Mouse (Mus musculus) ES-Bruce4 (cell line): ENCODE measurements at regions not wholly inside any gene's neighbourhood (a gene's known extent, or its start where the extent isn't known, plus 50 kb on each side); places are given as distances from the start of the nearest gene placed in this dataset.

ENCODE experiments used
- H3K27ac ChIP-seq: 2 replicates; pipeline ENCODE4 v1.5.1; 2012; ENCODE audit warnings: low read length, inconsistent platforms; ENCODE audit not compliant: insufficient read depth
- H3K27me3 ChIP-seq: 2 replicates; pipeline ENCODE4 v1.6.1; 2012; ENCODE audit warnings: mild to moderate bottlenecking, low read length, inconsistent platforms; ENCODE audit not compliant: control insufficient read depth, poor library complexity, insufficient read depth, severe bottlenecking
- H3K36me3 ChIP-seq: 2 replicates; pipeline ENCODE4 v1.6.1; 2012; ENCODE audit warnings: inconsistent platforms, mild to moderate bottlenecking, low read length, moderate library complexity; ENCODE audit not compliant: control insufficient read depth, poor library complexity, insufficient read depth, severe bottlenecking
- H3K4me1 ChIP-seq: one replicate; pipeline ENCODE4 v1.8.1; 2011; ENCODE audit warnings: low read length; ENCODE audit not compliant: control insufficient read depth, insufficient read depth
- H3K4me3 ChIP-seq: 2 replicates; pipeline ENCODE4 v1.5.1; 2011; ENCODE audit warnings: low read depth, mild to moderate bottlenecking, low read length
- H3K9ac ChIP-seq: 2 replicates; pipeline ENCODE4 v1.6.1; 2012; ENCODE audit warnings: low read depth, mild to moderate bottlenecking, inconsistent platforms; ENCODE audit not compliant: poor library complexity, severe bottlenecking
- H3K9me3 ChIP-seq: replicated peaks from 2 replicates; pipeline ENCODE4 v1.6.1; 2012; ENCODE audit warnings: mild to moderate bottlenecking, low read length, inconsistent platforms; ENCODE audit not compliant: control insufficient read depth, poor library complexity, insufficient read depth, severe bottlenecking
- CTCF ChIP-seq: IDR thresholded peaks from one replicate; pipeline ENCODE4 v1.8.1; 2011; ENCODE audit warnings: low read depth, low read length
- EP300 ChIP-seq: IDR thresholded peaks from 2 replicates; pipeline ENCODE4 v1.6.1; 2011; ENCODE audit warnings: low read depth, low read length; ENCODE audit not compliant: insufficient read depth
- POLR2A ChIP-seq: IDR thresholded peaks from one replicate; pipeline ENCODE4 v1.8.1; 2011; ENCODE audit warnings: low read length; ENCODE audit not compliant: insufficient read depth

GRCm38 (mm10) chr6:107070441-107070840 is 270.6 kb upstream of the Crbn start:
- H3K9ac ChIP-seq: no peak overlapping the region
- no peak overlapping the region for H3K4me3 ChIP-seq
- H3K4me1 ChIP-seq: no peaks in the 10 kb centered on the region
- no peak overlapping the region for H3K27ac ChIP-seq
- no peaks in the 10 kb centered on the region for H3K36me3 ChIP-seq
- H3K9me3 ChIP-seq: no peaks in the 10 kb centered on the region
- TF ChIP-seq EP300 (no peak), CTCF (no peak), POLR2A (no peak)
- H3K27me3 ChIP-seq: no peaks in the 10 kb centered on the region

- no peak overlapping the region for H3K27ac ChIP-seq
- TF ChIP-seq EP300 (no peak), CTCF (no peak), POLR2A (no peak)
- no peaks in the 10 kb centered on the region for H3K27me3 ChIP-seq
- H3K36me3 ChIP-seq: no peaks in the 10 kb centered on the region
- H3K4me1 ChIP-seq: no peaks in the 10 kb centered on the region
- H3K9ac ChIP-seq: no peak overlapping the region
- no peaks in the 10 kb centered on the region for H3K9me3 ChIP-seq
- H3K4me3 ChIP-seq: no peak overlapping the region
These were observed 292.7 kb upstream of the Crbn start for GRCm38 (mm10) chr6:107092600-107092999.

DNA sequence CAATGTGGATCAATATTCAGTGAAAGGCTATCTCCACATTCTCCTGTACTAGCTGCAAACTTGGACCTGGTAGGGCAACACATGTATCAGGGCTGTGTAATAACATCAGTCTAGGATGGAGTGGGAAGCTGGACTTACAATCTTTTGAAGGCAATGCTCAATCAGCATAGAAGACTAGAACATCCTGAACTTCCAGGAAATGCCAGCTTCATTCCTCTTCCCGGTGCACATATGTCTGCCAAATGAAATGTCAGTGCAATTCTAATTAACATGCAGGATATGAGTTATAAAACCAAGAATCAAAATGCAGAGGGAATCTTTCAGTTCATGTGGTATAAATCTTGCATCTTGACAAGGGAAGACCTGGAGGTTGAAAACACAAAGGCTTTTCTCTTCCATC is 328.8 kb upstream of the Crbn start:
- Histone ChIP-seq H3K9me3 (no peaks in the 10 kb centered on the region), H3K27ac (no peak overlapping the region), H3K27me3 (no peaks in the 10 kb centered on the region), H3K9ac (no peak overlapping the region), H3K4me1 (no peaks in the 10 kb centered on the region), H3K4me3 (no peak overlapping the region), H3K36me3 (no peaks in the 10 kb centered on the region)
- TF ChIP-seq CTCF (no peak), POLR2A (no peak), EP300 (no peak)

- no peak overlapping the region for H3K4me3 ChIP-seq
- no peak for TF ChIP-seq POLR2A
- no peak for TF ChIP-seq CTCF
- no peak for TF ChIP-seq EP300
- no peak overlapping the region for H3K27ac ChIP-seq
- H3K36me3 ChIP-seq: no peaks in the 10 kb centered on the region
- no peak overlapping the region for H3K9ac ChIP-seq
- no peaks in the 10 kb centered on the region for H3K9me3 ChIP-seq
- H3K4me1 ChIP-seq: no peaks in the 10 kb centered on the region
- H3K27me3 ChIP-seq: no peaks in the 10 kb centered on the region
These were observed 361.7 kb upstream of the Lrrn1 start for GRCm38 (mm10) chr6:107167736-107168491.

DNA sequence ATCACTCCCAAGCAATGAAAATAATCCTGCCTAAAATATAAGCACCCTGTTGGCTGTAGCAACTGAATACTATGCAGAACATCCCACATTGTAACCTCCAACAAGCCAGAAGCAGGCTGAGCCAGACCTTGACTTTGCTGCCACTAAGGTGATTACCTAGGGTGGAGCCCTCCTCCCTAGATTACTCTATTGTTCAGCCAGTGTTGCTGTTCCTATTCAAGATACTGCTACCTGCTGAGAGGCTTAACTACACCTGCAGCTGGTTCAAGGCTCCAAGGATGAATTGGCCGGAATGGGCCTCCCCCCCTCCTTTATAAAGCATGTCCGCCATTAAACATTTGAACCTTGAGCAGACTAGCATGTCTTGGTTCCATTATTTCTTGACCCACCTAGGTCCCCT is 311.3 kb upstream of the Lrrn1 start:
- no peaks in the 10 kb centered on the region for H3K36me3 ChIP-seq
- H3K9me3 ChIP-seq: peaks cover 10% of the 10 kb centered on the region
- H3K4me3 ChIP-seq: no peak overlapping the region
- H3K27ac ChIP-seq: peak overlapping the region; percentile 96
- H3K4me1 ChIP-seq: no peaks in the 10 kb centered on the region
- TF ChIP-seq POLR2A (no peak), EP300 (peak; percentile 61), CTCF (no peak)
- no peaks in the 10 kb centered on the region for H3K27me3 ChIP-seq
- H3K9ac ChIP-seq: no peak overlapping the region

DNA sequence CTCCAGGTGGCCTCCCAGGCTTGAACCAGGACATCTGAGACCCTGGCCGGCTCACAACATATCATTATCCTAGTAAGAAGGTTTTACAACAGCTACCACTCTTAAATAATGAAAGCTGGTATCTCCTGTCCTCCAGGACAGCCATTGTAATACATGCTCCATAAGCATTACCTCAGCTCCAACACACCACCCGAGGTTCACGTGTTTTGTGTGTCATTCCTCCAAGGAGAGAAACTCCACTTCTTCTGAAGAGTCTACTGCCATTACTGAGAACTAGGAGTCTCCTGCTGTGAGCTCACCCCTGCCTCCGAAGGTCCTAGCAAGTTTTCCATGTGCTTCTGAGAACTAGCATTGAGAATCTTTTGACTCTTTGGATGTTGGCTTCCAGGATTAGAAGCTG is 310.8 kb upstream of the Lrrn1 start:
- TF ChIP-seq CTCF (no peak), EP300 (no peak), POLR2A (no peak)
- Histone ChIP-seq H3K9me3 (peaks cover 10% of the 10 kb centered on the region), H3K4me3 (no peak overlapping the region), H3K27ac (peak overlapping the region; percentile 96), H3K36me3 (no peaks in the 10 kb centered on the region), H3K27me3 (no peaks in the 10 kb centered on the region), H3K9ac (no peak overlapping the region), H3K4me1 (no peaks in the 10 kb centered on the region)
